Mouse (Mus musculus) bone marrow, adult 2 months (tissue): ENCODE data around the gene Ppan.

Experiments
- CTCF ChIP-seq: fragments of 200-500 bp; IDR thresholded peaks from 2 replicates; pipeline ENCODE4 v1.5.1; 2011; ENCODE audit warnings: low read length, control low read depth; ENCODE audit not compliant: control insufficient read depth, insufficient read depth
- POLR2A ChIP-seq: fragments of 200-500 bp; IDR thresholded peaks from 2 replicates; pipeline ENCODE4 v1.6.1; 2011; ENCODE audit warnings: low read depth, mild to moderate bottlenecking, control low read depth, low read length, borderline replicate concordance; ENCODE audit not compliant: control insufficient read depth

DNA sequence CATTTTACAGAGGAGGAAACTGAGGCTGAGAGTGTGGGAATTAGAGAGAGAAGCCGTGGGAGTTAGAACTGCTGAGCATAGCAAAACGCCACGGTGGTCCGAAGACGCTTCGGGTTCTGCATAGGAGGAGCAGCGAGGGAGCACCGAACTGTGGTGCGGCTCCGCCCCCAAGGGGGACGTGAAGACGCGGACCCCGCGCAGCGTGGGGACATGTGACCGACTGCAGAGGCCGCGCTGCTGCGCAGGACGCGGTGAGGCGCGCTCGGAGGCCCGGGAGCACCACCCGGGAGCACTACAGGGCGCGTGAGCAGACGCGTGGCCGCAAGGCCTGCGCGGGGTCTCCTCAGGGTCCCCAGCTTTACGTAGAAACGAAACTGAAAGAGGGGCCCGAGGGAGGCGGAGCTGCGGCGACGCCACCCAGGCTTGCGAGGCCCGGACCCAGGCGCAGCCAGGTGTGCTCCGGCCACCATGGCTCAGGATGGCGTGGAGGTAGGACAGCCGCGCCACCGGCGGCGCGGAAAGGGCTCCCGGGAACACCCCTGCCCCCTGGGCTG, 19.4 kb upstream of the Ppan start, which contains the start of gene A230050P20Rik:
- no peak for TF ChIP-seq CTCF
- TF ChIP-seq POLR2A, result no peak
